Mouse (Mus musculus): ENCODE measurements around the gene Rsl1.
"Not testable (repeated sequence)": the region's sequence is repeated elsewhere in the genome, so short reads cannot be mapped to it uniquely, and the experiment has no call there.

The Rsl1 gene

GRCm38 (mm10) chr13:67172991-67173722, at the start of gene Rsl1:
TSS of gene Rsl1 (plus strand) at chr13:67173182.
- peak; percentile 37 for DNase-seq (ENCODE audit: low read depth, low spot score)

GRCm38 (mm10) chr13:67124460-67124859, 48.5 kb upstream of the Rsl1 start:
- no peak for DNase-seq (ENCODE audit: low read depth, low spot score)

GRCm38 (mm10) chr13:67127507-67127906, 45.5 kb upstream of the Rsl1 start:
- DNase-seq (ENCODE audit: low read depth, low spot score): not testable (repeated sequence)

DNA sequence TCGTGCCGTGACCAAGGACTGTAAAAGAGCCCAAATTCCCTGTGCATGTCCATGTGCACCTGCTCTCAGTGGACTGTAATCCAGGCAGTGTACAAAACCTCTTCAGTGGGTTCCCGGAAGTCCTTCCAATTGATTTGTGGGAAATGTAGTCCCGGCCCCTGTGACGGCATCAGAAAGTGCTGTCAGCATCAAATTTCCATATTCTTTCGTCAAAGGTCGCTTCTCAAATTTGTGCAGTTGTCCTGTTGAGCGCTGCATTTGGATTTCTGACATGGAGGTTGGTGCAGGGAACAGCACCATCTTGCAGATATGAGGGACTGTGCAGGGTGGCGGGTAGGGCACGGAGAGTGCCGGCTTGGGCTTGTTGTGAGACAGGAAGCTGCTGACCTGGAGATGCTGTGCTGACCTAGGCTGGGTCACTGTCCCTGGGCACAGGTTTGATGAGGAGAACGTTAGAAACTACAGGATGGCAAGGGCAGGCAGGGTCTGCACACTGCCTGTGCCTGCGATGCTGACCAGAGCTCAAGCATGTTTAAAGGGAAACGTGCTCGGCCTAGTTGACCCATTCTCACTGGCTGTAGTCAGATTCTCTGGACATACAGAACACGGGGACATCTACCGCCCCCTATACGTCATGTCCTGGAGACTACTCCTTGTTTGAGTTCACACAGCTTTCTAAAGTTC, 44.8 kb upstream of the Rsl1 start:
- DNase-seq (ENCODE audit: low read depth, low spot score): peak; percentile 80

GRCm38 (mm10) chr13:67166122-67166521, 6.9 kb upstream of the Rsl1 start:
- not testable (repeated sequence) for DNase-seq (ENCODE audit: low read depth, low spot score)

GRCm38 (mm10) chr13:67173723-67174055, 707 bp downstream of the Rsl1 start:
- no peak for DNase-seq (ENCODE audit: low read depth, low spot score)

GRCm38 (mm10) chr13:67194340-67194894, 21.4 kb downstream of the Rsl1 start, which contains the start of gene Zfp455:
TSS of gene Zfp455 (plus strand) at chr13:67194506.
- DNase-seq (ENCODE audit: low read depth, low spot score): peak; percentile 65

DNA sequence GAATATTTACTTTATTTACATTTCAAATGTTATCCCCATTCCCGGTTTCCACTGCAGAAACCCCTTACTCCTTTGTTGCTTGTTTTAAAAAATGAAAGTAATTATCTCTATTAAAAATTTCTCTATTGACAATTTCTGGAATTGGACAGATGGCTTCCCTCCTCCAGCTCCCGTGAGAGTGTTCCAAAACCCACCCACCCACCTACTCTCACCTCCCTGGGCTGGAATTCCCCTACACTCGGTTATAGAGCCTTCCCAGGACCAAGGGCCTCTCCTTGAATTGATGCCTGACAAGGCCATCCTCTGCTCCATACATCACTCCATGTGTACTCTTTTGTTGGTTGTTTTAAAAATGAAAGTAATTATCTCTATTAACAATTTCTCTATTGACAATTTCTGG, 28.7 kb downstream of the Rsl1 start:
- DNase-seq (ENCODE audit: low read depth, low spot score): no peak

- no peak for DNase-seq (ENCODE audit: low read depth, low spot score)
Measured at GRCm38 (mm10) chr13:67214015-67214607, 41.1 kb downstream of the Rsl1 start.
